Mouse (Mus musculus) lung, postnatal 36 days (tissue): ENCODE results near the gene Rab30.
"Not testable (repeated sequence)": the region's sequence is repeated elsewhere in the genome, so short reads cannot be mapped to it uniquely, and the experiment has no call there.

Experiments
- DNase-seq: peaks from one replicate; pipeline ENCODE4 v3.0.0; 2022; ENCODE audit warnings: mixed read lengths

The Rab30 gene

GRCm38 (mm10) chr7:92758067-92758466 is 16.7 kb downstream of the Rab30 start:
- no peak for DNase-seq

GRCm38 (mm10) chr7:92760651-92761050 is 19.2 kb downstream of the Rab30 start:
- DNase-seq, result no peak

GRCm38 (mm10) chr7:92761161-92761560 is 19.8 kb downstream of the Rab30 start:
- no peak for DNase-seq

- peak; percentile 7 for DNase-seq
Observed at GRCm38 (mm10) chr7:92765426-92765825, 24.0 kb downstream of the Rab30 start.

GRCm38 (mm10) chr7:92766096-92767090 is 25.0 kb downstream of the Rab30 start:
- DNase-seq, result no peak

- not testable (repeated sequence) for DNase-seq
Observed at GRCm38 (mm10) chr7:92768116-92768515, 26.7 kb downstream of the Rab30 start.

- peak; percentile 14 for DNase-seq
Observed at GRCm38 (mm10) chr7:92768859-92769258, 27.5 kb downstream of the Rab30 start.

GRCm38 (mm10) chr7:92773006-92773405 is 31.6 kb downstream of the Rab30 start:
- DNase-seq, result no peak

GRCm38 (mm10) chr7:92773596-92773995 is 32.2 kb downstream of the Rab30 start:
- no peak for DNase-seq

GRCm38 (mm10) chr7:92774741-92775140 is 33.3 kb downstream of the Rab30 start:
- no peak for DNase-seq

GRCm38 (mm10) chr7:92775703-92776102 is 34.3 kb downstream of the Rab30 start:
- DNase-seq, result no peak

- DNase-seq, result no peak
Observed at GRCm38 (mm10) chr7:92776647-92777046, 35.2 kb downstream of the Rab30 start.

- DNase-seq, result peak; percentile 54
Observed at GRCm38 (mm10) chr7:92777108-92777973, 35.9 kb downstream of the Rab30 start.

- DNase-seq, result no peak
Observed at GRCm38 (mm10) chr7:92779058-92779457, 37.7 kb downstream of the Rab30 start.

- DNase-seq, result no peak
Observed at GRCm38 (mm10) chr7:92781361-92781760, 40.0 kb downstream of the Rab30 start.

- DNase-seq, result no peak
Observed at GRCm38 (mm10) chr7:92781948-92782347, 40.5 kb downstream of the Rab30 start.

- DNase-seq, result no peak
Observed at GRCm38 (mm10) chr7:92782511-92782910, 41.1 kb downstream of the Rab30 start.

GRCm38 (mm10) chr7:92783166-92783806 is 41.9 kb downstream of the Rab30 start:
- no peak for DNase-seq

GRCm38 (mm10) chr7:92783914-92784313 is 42.5 kb downstream of the Rab30 start:
- no peak for DNase-seq

GRCm38 (mm10) chr7:92795749-92796148 is 54.3 kb downstream of the Rab30 start:
- DNase-seq, result no peak

- DNase-seq, result no peak
Observed at GRCm38 (mm10) chr7:92796813-92797212, 55.4 kb downstream of the Rab30 start.

GRCm38 (mm10) chr7:92799665-92800595 is 58.5 kb downstream of the Rab30 start:
- no peak for DNase-seq
